Mouse (Mus musculus) lung, postnatal 25 days (tissue): ENCODE results near the gene Otop2.

Experiments used
- DNase-seq: peaks from one replicate; pipeline ENCODE4 v3.0.0; 2022; ENCODE audit warnings: low spot score

Otop2 gene

GRCm38 (mm10) chr11:115348681-115349248 lies 41.8 kb downstream of the Otop2 start:
- DNase-seq, result no peak

- no peak for DNase-seq
Observed at GRCm38 (mm10) chr11:115349976-115350375, 43.0 kb downstream of the Otop2 start.

- DNase-seq, result no peak
Observed at GRCm38 (mm10) chr11:115353375-115353774, 46.4 kb downstream of the Otop2 start.

- peak; percentile 71 for DNase-seq
Observed at GRCm38 (mm10) chr11:115354183-115354582, 47.2 kb downstream of the Otop2 start.

DNA sequence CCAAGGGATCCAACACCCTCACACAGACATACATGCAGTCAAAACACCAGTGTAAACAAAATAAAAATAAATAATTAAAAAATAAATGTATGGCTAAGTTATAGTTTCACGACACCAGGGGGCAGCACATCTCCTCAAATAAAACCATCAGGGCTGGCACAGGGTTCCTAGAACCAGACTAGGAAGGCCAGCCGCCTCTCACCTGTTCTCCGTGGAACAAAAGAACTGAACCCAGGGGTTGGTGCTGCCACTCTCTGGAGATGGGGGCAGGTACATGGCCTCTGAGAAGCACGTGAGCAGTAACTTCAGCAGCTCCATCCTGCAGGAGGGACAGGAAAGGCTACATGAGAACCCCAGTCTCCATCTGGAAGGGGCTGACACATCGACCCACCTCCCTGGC lies 51.5 kb downstream of the Otop2 start:
- DNase-seq, result peak; percentile 75

- DNase-seq, result peak; percentile 29
Observed at GRCm38 (mm10) chr11:115359293-115359692, 52.3 kb downstream of the Otop2 start.

DNA sequence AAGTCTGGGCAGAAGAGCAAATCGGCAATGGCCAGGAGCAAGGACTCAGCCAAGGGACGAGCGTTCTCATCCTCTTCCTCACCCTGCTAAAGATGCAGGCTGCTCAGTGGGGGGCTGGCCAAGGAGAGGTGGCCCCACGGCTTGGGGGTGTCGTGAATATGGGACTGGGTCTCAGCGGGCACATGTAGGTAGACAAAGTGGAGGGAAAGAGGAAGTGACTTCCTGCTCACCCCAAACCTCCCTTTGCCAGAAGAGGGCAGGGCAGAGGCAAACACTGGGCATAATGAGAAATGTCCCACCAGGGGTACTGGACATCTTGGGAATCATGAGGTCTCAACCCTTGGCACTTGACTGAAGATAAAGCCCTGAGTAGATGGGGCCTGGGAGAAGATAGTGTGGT lies 52.8 kb downstream of the Otop2 start:
- DNase-seq, result no peak

GRCm38 (mm10) chr11:115364136-115364535 lies 57.2 kb downstream of the Otop2 start:
- peak; percentile 47 for DNase-seq

DNA sequence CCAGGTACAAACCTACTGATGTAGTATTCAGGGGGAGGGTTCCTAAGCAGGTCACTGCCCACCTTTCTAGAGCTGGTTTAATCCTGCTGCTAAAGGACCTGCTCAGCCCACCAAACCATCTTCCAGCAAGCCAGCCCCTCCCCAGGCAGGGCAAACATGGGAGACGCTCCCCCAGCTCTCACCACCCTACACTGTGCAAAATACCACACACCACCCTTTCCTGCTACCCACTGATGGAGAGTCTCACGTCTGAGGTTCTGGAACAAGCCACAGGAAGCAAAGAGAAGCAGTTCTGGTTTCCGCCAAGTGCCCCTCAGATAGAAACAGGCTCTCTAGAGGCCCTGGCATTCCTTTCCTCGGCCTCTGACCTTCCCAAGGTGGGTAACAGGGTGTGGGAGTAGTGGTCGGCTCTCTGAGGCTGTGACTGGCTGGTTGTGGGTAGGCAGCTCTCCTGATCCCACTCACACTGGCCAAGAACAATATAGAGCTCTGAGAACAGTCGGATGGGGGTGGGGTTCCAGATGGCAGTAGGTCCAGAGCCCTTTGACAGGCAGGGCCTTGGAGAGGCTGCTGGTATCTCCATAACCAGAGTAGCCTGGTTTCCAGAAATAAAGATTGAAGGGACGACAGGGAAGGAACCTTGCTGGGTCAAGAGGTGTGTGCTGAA lies 59.2 kb downstream of the Otop2 start:
- no peak for DNase-seq

DNA sequence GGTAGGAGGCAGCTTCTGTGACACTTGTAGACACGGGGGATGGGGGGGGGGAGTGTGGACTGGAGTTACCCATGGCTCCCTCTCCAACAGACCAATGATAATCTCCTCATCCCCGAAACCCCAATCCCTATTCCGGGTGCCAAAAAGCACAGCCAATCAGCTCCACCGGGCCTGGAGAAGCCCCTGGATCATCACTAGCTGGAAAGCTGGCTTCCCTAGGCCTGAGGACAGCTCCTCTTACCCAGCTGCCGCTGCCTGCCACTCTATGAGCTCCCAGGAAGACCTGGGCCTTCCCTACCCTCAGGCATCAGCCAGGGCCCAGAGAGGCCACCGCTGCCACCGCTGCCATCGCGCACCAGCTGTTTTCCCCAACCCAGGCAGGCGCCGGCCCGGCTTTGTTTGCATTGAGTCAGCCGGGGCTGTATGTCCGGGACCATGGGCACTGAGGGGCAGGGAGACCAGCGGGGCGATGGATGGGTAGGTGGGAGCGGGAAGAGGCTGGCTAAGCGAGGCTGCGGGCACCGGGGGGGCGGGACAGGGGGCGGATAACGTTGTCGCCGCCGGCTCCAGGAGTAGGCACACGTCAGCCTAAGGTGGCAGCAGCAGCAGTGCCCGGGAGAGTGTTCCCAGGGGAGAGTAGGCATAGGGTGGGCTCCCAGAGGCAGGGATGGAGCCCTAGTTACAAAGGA lies 59.9 kb downstream of the Otop2 start:
- DNase-seq, result no peak

DNA sequence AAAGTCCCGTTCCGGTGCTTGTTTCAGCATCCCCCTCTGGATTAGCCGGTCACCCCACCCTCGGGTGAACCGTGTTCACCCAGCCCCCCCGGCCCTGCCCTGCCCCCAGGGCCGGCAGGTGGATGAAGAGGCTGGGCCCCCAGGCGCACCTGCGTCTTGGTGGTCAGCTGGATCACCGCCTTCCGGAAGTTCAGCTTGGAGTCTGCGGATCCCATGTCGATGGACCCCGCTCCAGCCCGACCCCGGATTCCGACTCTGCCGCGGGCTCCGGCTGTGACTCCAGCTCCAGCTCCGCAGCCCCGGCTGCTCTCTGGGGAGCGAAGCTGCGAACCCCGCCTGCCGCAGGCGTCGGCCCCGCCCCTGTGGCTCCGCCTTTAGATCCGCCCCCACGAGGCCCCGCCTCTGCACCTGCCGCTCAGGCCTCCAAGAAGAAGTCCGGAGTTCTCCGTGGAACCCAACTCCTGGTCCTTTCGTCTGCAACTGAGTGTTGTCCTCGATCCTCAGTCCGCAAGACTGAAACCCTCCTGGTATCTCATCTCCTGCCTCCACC lies 60.5 kb downstream of the Otop2 start, which contains the start of gene Hid1:
TSS of gene Hid1 (minus strand) at position 362 of the 550 bp plus-strand sequence.
- DNase-seq, result peak; percentile 85

GRCm38 (mm10) chr11:115370368-115370767 lies 63.4 kb downstream of the Otop2 start:
- no peak for DNase-seq

DNA sequence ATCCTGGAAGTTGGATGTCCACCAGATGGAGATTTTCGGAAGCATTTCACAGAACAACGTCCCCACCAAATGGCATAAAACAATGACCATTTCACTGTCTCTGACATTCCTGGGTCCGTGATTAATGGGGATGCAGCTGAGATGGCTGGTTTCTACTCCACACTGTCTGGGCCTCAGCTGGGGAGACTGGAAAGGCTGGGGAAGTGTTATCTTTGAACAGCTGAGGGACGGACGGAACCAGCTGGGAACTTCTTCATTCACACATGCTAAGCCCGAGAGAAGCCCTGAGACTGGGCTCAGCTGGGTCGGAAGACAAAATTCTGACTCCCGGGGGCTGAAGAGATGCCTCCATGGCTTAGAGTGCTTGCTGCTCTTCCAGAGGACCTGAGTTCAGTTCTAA lies 64.4 kb downstream of the Otop2 start:
- DNase-seq, result no peak

DNA sequence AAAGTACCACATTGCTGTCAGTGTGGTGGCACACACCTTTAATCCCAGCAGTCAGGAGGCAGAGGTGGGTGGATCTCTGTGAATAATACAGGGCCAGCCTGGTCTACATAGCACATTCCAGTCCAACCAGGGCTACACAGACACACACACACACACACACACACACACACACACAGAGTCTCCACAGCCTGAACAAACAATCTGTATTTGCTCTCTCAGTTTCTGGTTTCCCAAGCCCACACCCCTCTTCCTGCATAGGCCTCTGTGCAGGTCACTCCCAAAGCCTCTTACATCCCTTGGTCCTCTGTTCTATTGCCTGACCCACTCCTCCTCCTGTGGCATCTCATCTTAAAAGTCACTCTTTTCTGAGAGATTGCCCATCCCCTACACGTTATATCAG lies 65.1 kb downstream of the Otop2 start:
- DNase-seq, result no peak

DNA sequence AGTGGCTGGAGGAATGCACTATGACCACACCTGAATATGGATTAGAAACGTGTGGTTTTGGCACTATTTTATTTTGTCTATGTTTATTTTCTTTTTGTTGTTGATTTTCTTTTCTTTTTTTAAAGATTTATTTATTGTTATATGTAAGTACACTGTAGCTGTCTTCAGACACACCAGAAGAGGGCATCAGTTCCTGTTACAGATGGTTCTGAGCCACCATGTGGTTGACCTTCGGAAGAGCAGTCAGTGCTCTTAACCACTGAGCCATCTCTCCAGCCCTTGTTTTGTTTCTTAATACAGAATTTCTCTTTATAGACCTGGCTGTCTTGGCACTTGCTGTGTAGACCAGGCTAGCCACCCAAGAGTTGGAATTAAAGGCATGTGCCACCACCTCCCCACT lies 65.8 kb downstream of the Otop2 start:
- DNase-seq, result no peak

GRCm38 (mm10) chr11:115373805-115374694 lies 67.1 kb downstream of the Otop2 start:
- peak; percentile 71 for DNase-seq

GRCm38 (mm10) chr11:115374695-115375425 lies 67.9 kb downstream of the Otop2 start:
- DNase-seq, result no peak

DNA sequence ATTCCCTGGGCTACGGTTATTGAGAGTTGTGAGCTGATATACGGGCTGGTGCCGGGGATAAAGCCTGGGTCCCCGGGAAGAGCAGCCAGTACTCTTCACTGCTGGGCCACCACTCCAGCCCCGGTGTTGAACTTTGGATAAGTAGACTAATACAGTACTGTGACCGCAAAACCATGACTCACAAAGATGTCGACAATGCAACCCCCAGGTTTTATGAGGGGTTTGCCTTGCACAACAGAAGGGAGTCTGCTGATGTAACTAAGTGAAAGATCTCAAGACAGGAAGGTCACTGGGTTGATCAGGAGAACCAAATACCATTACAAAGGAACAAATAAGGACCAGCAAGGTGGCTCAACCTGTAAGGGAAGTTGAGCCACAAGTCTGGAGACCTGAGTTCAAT lies 69.8 kb downstream of the Otop2 start:
- DNase-seq, result no peak

DNA sequence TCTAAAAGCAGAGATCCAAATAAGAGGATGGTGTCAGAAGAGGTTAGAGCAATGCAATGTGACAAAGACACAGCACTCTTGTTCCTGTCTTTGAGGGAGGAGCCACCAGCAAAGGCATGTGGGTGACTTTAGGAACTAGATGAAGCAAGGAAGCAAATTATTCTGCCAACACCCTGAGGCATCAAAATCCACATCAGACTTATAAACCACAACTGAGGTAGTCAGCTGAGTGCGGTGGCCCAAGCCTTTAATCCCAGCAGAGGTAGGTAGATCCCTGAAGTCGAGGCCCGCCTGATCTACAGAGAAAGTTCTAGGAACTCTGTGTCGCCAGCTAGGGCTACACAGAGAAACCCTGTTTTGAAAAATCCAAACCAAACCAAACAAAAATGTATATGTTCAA lies 70.3 kb downstream of the Otop2 start:
- no peak for DNase-seq

DNA sequence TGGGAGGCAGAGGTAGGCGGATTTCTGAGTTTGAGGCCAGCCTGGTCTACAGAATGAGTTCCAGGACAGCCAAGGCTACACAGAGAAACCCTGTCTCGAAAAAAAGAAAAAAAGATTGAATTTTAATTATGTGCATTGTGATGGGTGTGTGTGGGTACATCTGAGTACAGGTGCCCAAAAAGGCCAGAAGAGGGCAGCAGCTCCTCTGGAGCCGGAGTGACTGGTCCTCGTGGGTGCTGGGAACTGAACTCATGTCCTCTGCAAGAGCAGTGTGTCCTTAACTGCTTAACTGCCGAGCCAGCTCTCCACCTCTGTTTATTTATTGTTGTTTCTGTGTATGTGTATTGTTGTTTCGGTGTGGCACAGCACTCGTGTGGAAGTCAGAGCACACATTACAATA lies 70.9 kb downstream of the Otop2 start:
- no peak for DNase-seq

- DNase-seq, result no peak
Observed at GRCm38 (mm10) chr11:115381276-115381675, 74.3 kb downstream of the Otop2 start.
